Mouse (Mus musculus): Measurements from ENCODE around the gene Nemp1.
A peak's percentile ranks its signal among the peaks of the same experiment; 100 is the strongest.
"Not testable (repeated sequence)": the region's sequence is repeated elsewhere in the genome, so short reads cannot be mapped to it uniquely, and the experiment has no call there.

The Nemp1 gene

GRCm38 (mm10) chr10:127645791-127646190 lies 20.9 kb upstream of the Nemp1 start:
- no peak for DNase-seq

- no peak for DNase-seq
These were observed 13.6 kb upstream of the Nemp1 start for GRCm38 (mm10) chr10:127652906-127653638.

- DNase-seq = no peak
These were observed 11.6 kb upstream of the Nemp1 start for GRCm38 (mm10) chr10:127654970-127655579.

GRCm38 (mm10) chr10:127657617-127658016 lies 9.1 kb upstream of the Nemp1 start:
- DNase-seq = not testable (repeated sequence)

GRCm38 (mm10) chr10:127658076-127658475 lies 8.6 kb upstream of the Nemp1 start:
- DNase-seq = no peak

GRCm38 (mm10) chr10:127659551-127659950 lies 7.2 kb upstream of the Nemp1 start:
- DNase-seq = no peak

- peak; percentile 32 for DNase-seq
These were observed 5.3 kb upstream of the Nemp1 start for GRCm38 (mm10) chr10:127661291-127661914.

GRCm38 (mm10) chr10:127661915-127662663 lies 4.6 kb upstream of the Nemp1 start:
- peak; percentile 73 for DNase-seq

GRCm38 (mm10) chr10:127662666-127663253 lies 3.9 kb upstream of the Nemp1 start:
- DNase-seq = peak; percentile 43

- DNase-seq = no peak
These were observed 3.1 kb upstream of the Nemp1 start for GRCm38 (mm10) chr10:127663590-127663989.

GRCm38 (mm10) chr10:127664166-127664565 lies 2.5 kb upstream of the Nemp1 start:
- DNase-seq = no peak

- no peak for DNase-seq
These were observed 1.8 kb upstream of the Nemp1 start for GRCm38 (mm10) chr10:127664891-127665290.

- DNase-seq = no peak
These were observed 1.1 kb upstream of the Nemp1 start for GRCm38 (mm10) chr10:127665366-127666181.

GRCm38 (mm10) chr10:127667269-127668092 lies 780 bp downstream of the Nemp1 start:
- peak; percentile 91 for DNase-seq

GRCm38 (mm10) chr10:127668093-127669050 lies 1.7 kb downstream of the Nemp1 start, which contains the start of gene Nab2:
Gene Nab2 (minus strand): TSS chr10:127668568.
- peak; percentile 85 for DNase-seq

- peak; percentile 51 for DNase-seq
These were observed 2.5 kb downstream of the Nemp1 start for GRCm38 (mm10) chr10:127669170-127669569.

- DNase-seq = no peak
These were observed 3.5 kb downstream of the Nemp1 start for GRCm38 (mm10) chr10:127670185-127670584.

- DNase-seq = peak; percentile 50
These were observed 4.6 kb downstream of the Nemp1 start for GRCm38 (mm10) chr10:127671276-127671675.

- no peak for DNase-seq
These were observed 7.5 kb downstream of the Nemp1 start for GRCm38 (mm10) chr10:127674046-127674655.

Data from lung, postnatal 14 days (tissue).